Mouse (Mus musculus) CH12.LX (cell line): ENCODE data around the gene Sertad3.

Experiments used
- CHD2 ChIP-seq: IDR thresholded peaks from 2 replicates; pipeline ENCODE4 v1.6.1; 2011; ENCODE audit warnings: low read length, improper control_type of control experiment
- CTCF ChIP-seq, 2 experiments: IDR thresholded peaks in 1 of 2; conservative IDR thresholded peaks in 1 of 2; 2 replicates each; pipeline ENCODE4 v1.5.1; 2011 to 2012; ENCODE audit warnings: low read depth in 2 of 2, low read length in 2 of 2, improper control_type of control experiment in 1 of 2, inconsistent platforms in 1 of 2, mild to moderate bottlenecking in 1 of 2, moderate library complexity in 1 of 2
- ELF1 ChIP-seq: IDR thresholded peaks from 2 replicates; pipeline ENCODE4 v1.6.1; 2014; ENCODE audit warnings: low read depth, mild to moderate bottlenecking, inconsistent platforms, low read length, improper control_type of control experiment
- EP300 ChIP-seq: IDR thresholded peaks from 2 replicates; pipeline ENCODE4 v1.6.1; 2011; ENCODE audit warnings: low read length, improper control_type of control experiment
- RAD21 ChIP-seq: IDR thresholded peaks from 2 replicates; pipeline ENCODE4 v1.6.1; 2011; ENCODE audit warnings: low read depth, mild to moderate bottlenecking, low read length, improper control_type of control experiment, moderate library complexity
- RCOR1 ChIP-seq: conservative IDR thresholded peaks from 2 replicates; pipeline ENCODE4 v1.6.1; 2012; ENCODE audit warnings: low read depth, mild to moderate bottlenecking, inconsistent platforms, low read length, improper control_type of control experiment

DNA sequence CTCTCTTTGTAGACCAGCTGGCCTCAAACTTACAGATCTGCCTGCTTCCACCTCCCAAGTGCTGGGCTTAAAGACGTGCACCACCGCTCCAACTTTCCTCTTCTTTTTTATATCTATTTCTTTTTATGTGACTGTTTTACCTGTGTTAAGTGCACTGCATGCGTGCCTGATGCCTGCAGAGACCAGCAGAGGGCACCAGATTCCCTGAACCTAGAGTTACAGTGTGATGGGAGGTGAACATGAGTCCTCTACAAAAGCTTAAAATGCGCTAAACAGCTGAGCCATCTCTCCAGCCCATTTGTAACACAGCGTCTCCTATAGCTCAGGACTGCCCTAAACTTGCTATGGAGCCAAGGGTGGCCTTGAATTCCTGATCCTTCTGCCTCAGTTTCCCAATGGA, 36.0 kb upstream of the Sertad3 start:
- peak; percentile 49 to 88; a peak in 3 of 4 replicates for TF ChIP-seq CTCF (conservative IDR thresholded peaks at IDR 0.05 in 1 of 2, IDR thresholded peaks at IDR 0.05 in 1 of 2; ENCODE audit: low read depth in 2 of 2, low read length in 2 of 2)
- TF ChIP-seq RAD21: peak; percentile 76
- no peak for TF ChIP-seq CHD2
- no peak for TF ChIP-seq ELF1
- no peak for TF ChIP-seq EP300
- TF ChIP-seq RCOR1: no peak
